Mouse (Mus musculus) c-Kit-positive CD71-negative TER-119-negative erythroid progenitor cells, embryonic 14.5 days (primary cell): ENCODE results near the gene Vmn2r19.
"Not testable (repeated sequence)": the region's sequence is repeated elsewhere in the genome, so short reads cannot be mapped to it uniquely, and the experiment has no call there.

Experiments used
- DNase-seq: peaks from one replicate; pipeline ENCODE4 v3.0.0-alpha.2; 2013; ENCODE audit warnings: low read depth

Gene Vmn2r19

GRCm38 (mm10) chr6:123308033-123308432 lies at the start of gene Vmn2r19:
Gene Vmn2r19 (plus strand): TSS chr6:123308333.
- no peak for DNase-seq

GRCm38 (mm10) chr6:123258946-123259345 lies 49.2 kb upstream of the Vmn2r19 start:
- DNase-seq = no peak

GRCm38 (mm10) chr6:123259889-123260603 lies 48.1 kb upstream of the Vmn2r19 start:
- DNase-seq = peak; percentile 40

GRCm38 (mm10) chr6:123260868-123261267 lies 47.3 kb upstream of the Vmn2r19 start:
- no peak for DNase-seq

GRCm38 (mm10) chr6:123261555-123262161 lies 46.5 kb upstream of the Vmn2r19 start, which contains the start of gene Clec4d:
Gene Clec4d (plus strand): TSS chr6:123262111.
- peak; percentile 41 for DNase-seq

GRCm38 (mm10) chr6:123264194-123264593 lies 43.9 kb upstream of the Vmn2r19 start:
- DNase-seq = no peak

- no peak for DNase-seq
These were observed 42.3 kb upstream of the Vmn2r19 start for GRCm38 (mm10) chr6:123265809-123266208.

GRCm38 (mm10) chr6:123266945-123267344 lies 41.2 kb upstream of the Vmn2r19 start:
- DNase-seq = no peak

GRCm38 (mm10) chr6:123279443-123279842 lies 28.7 kb upstream of the Vmn2r19 start:
- DNase-seq = no peak

GRCm38 (mm10) chr6:123286311-123286710 lies 21.8 kb upstream of the Vmn2r19 start:
- DNase-seq = no peak

- no peak for DNase-seq
These were observed 19.2 kb upstream of the Vmn2r19 start for GRCm38 (mm10) chr6:123288931-123289330.

GRCm38 (mm10) chr6:123289753-123290152 lies 18.4 kb upstream of the Vmn2r19 start, which contains the start of gene Clec4e:
Gene Clec4e (minus strand): TSS chr6:123289870.
- DNase-seq = no peak

- peak; percentile 29 for DNase-seq
These were observed 15.3 kb upstream of the Vmn2r19 start for GRCm38 (mm10) chr6:123292751-123293400.

- DNase-seq = not testable (repeated sequence)
These were observed 14.6 kb upstream of the Vmn2r19 start for GRCm38 (mm10) chr6:123293509-123293908.

- DNase-seq = no peak
These were observed 11.4 kb upstream of the Vmn2r19 start for GRCm38 (mm10) chr6:123296687-123297086.

- DNase-seq = not testable (repeated sequence)
These were observed 1.8 kb upstream of the Vmn2r19 start for GRCm38 (mm10) chr6:123306315-123306714.

GRCm38 (mm10) chr6:123332503-123332902 lies 24.4 kb downstream of the Vmn2r19 start:
- DNase-seq = no peak

- peak; percentile 4 for DNase-seq
These were observed 32.0 kb downstream of the Vmn2r19 start for GRCm38 (mm10) chr6:123340093-123340492.

GRCm38 (mm10) chr6:123346141-123346540 lies 38.0 kb downstream of the Vmn2r19 start:
- DNase-seq = no peak
